Mouse (Mus musculus): ENCODE measurements around the gene Sap30. TPM values are rescaled to one million over a fixed set of nuclear protein-coding genes. Genes with fewer than 3 reads are reported as not detected.
"Not testable (repeated sequence)": the region's sequence is repeated elsewhere in the genome, so short reads cannot be mapped to it uniquely, and the experiment has no call there.

The Sap30 gene
- polyA plus RNA-seq, 1 experiment = 2.2 TPM

GRCm38 (mm10) chr8:57498494-57498846 is 10.8 kb upstream of the Sap30 start:
- no peak for DNase-seq (ENCODE audit: low read depth)

- DNase-seq (ENCODE audit: low read depth) = no peak
Measured at GRCm38 (mm10) chr8:57491873-57492272, 4.2 kb upstream of the Sap30 start.

GRCm38 (mm10) chr8:57489896-57490295 is 2.2 kb upstream of the Sap30 start:
- DNase-seq (ENCODE audit: low read depth) = no peak

- DNase-seq (ENCODE audit: low read depth) = no peak
Measured at GRCm38 (mm10) chr8:57489366-57489765, 1.7 kb upstream of the Sap30 start.

- DNase-seq (ENCODE audit: low read depth) = no peak
Measured at GRCm38 (mm10) chr8:57488312-57488765, 679 bp upstream of the Sap30 start.

GRCm38 (mm10) chr8:57486491-57487440 is 894 bp downstream of the Sap30 start:
- no peak for DNase-seq (ENCODE audit: low read depth)

- no peak for DNase-seq (ENCODE audit: low read depth)
Measured at GRCm38 (mm10) chr8:57480606-57481005, 7.1 kb downstream of the Sap30 start.

- no peak for DNase-seq (ENCODE audit: low read depth)
Measured at GRCm38 (mm10) chr8:57479700-57480099, 8.0 kb downstream of the Sap30 start.

- DNase-seq (ENCODE audit: low read depth) = no peak
Measured at GRCm38 (mm10) chr8:57478406-57478805, 9.3 kb downstream of the Sap30 start.

GRCm38 (mm10) chr8:57473751-57474150 is 13.9 kb downstream of the Sap30 start:
- no peak for DNase-seq (ENCODE audit: low read depth)

GRCm38 (mm10) chr8:57470863-57471262 is 16.8 kb downstream of the Sap30 start:
- DNase-seq (ENCODE audit: low read depth) = no peak

GRCm38 (mm10) chr8:57468624-57469023 is 19.0 kb downstream of the Sap30 start:
- peak; percentile 90 for DNase-seq (ENCODE audit: low read depth)

GRCm38 (mm10) chr8:57463757-57464156 is 23.9 kb downstream of the Sap30 start:
- DNase-seq (ENCODE audit: low read depth) = no peak

GRCm38 (mm10) chr8:57462839-57463238 is 24.8 kb downstream of the Sap30 start:
- no peak for DNase-seq (ENCODE audit: low read depth)

- DNase-seq (ENCODE audit: low read depth) = peak; percentile 42
Measured at GRCm38 (mm10) chr8:57457942-57458341, 29.7 kb downstream of the Sap30 start.

GRCm38 (mm10) chr8:57457152-57457551 is 30.5 kb downstream of the Sap30 start:
- no peak for DNase-seq (ENCODE audit: low read depth)

GRCm38 (mm10) chr8:57455765-57456164 is 31.9 kb downstream of the Sap30 start, which contains the start of gene Scrg1:
TSS of gene Scrg1 (plus strand) at chr8:57455923.
- DNase-seq (ENCODE audit: low read depth) = no peak

- no peak for DNase-seq (ENCODE audit: low read depth)
Measured at GRCm38 (mm10) chr8:57453361-57453760, 34.3 kb downstream of the Sap30 start.

- no peak for DNase-seq (ENCODE audit: low read depth)
Measured at GRCm38 (mm10) chr8:57451896-57452295, 35.8 kb downstream of the Sap30 start.

GRCm38 (mm10) chr8:57450726-57451125 is 36.9 kb downstream of the Sap30 start:
- DNase-seq (ENCODE audit: low read depth) = no peak

- DNase-seq (ENCODE audit: low read depth) = not testable (repeated sequence)
Measured at GRCm38 (mm10) chr8:57445901-57446300, 41.8 kb downstream of the Sap30 start.

- DNase-seq (ENCODE audit: low read depth) = no peak
Measured at GRCm38 (mm10) chr8:57443289-57443688, 44.4 kb downstream of the Sap30 start.

- no peak for DNase-seq (ENCODE audit: low read depth)
Measured at GRCm38 (mm10) chr8:57441556-57441955, 46.1 kb downstream of the Sap30 start.
